Mouse (Mus musculus) G1E (cell line): Measurements from ENCODE around the gene Sprr2h.

Experiments used
- CTCF ChIP-seq: IDR thresholded peaks from 2 replicates; pipeline ENCODE4 v1.5.1; 2012; ENCODE audit warnings: low read depth, low read length, inconsistent platforms, mixed read lengths
- GATA1 ChIP-seq: IDR thresholded peaks from 2 replicates; pipeline ENCODE4 v1.6.1; 2012; ENCODE audit warnings: borderline replicate concordance, low read length, inconsistent platforms, mixed read lengths
- GATA2 ChIP-seq: IDR thresholded peaks from 2 replicates; pipeline ENCODE4 v1.6.1; 2012; ENCODE audit warnings: low read depth, low read length, inconsistent platforms, borderline replicate concordance
- POLR2AphosphoS5 ChIP-seq: IDR thresholded peaks from 2 replicates; pipeline ENCODE4 v1.6.1; 2012; ENCODE audit warnings: low read depth, low read length, inconsistent platforms; ENCODE audit not compliant: insufficient replicate concordance
- TAL1 ChIP-seq: conservative IDR thresholded peaks from 2 replicates; pipeline ENCODE4 v1.6.1; 2012; ENCODE audit warnings: low read depth, low read length, inconsistent platforms, mixed read lengths

- TF ChIP-seq CTCF (no peak), TAL1 (no peak), GATA2 (no peak), GATA1 (no peak), POLR2AphosphoS5 (no peak)
Observed at GRCm38 (mm10) chr3:92338840-92339239, 46.6 kb upstream of the Sprr2h start, which contains the start of gene Sprr2d.
